Mouse (Mus musculus) hindbrain, embryonic 15.5 days (tissue): ENCODE results near the gene Srsf4. TPM values are rescaled to one million over a fixed set of nuclear protein-coding genes. Genes with fewer than 3 reads are reported as not detected.
A peak's percentile ranks its signal among the peaks of the same experiment; 100 is the strongest.

ENCODE experiments used
- ATAC-seq: fragments of 200-750 bp; cut with Nextera tagmentation; 2 replicates; pipeline ENCODE4 v1.8.0; 2017; ENCODE audit warnings: low read depth, moderate number of reproducible peaks, moderate TSS enrichment; ENCODE audit not compliant: low FRiP score
- H3K27ac ChIP-seq: fragments of 300-500 bp; sonication (generic); replicated peaks from 2 replicates; pipeline ENCODE4 v1.5.1; 2015; ENCODE audit warnings: mild to moderate bottlenecking, inconsistent platforms
- H3K27me3 ChIP-seq: fragments of 300-500 bp; sonication (generic); 2 replicates; pipeline ENCODE4 v1.6.1; 2015; ENCODE audit warnings: control low read depth, inconsistent platforms
- H3K36me3 ChIP-seq: fragments of 300-500 bp; sonication (generic); 2 replicates; pipeline ENCODE4 v1.6.1; 2015; ENCODE audit warnings: control low read depth, inconsistent platforms
- H3K4me1 ChIP-seq: fragments of 300-500 bp; sonication (generic); replicated peaks from 2 replicates; pipeline ENCODE4 v1.6.1; 2015; ENCODE audit warnings: control low read depth, inconsistent platforms
- H3K4me2 ChIP-seq: fragments of 300-500 bp; sonication (generic); 2 replicates; pipeline ENCODE4 v1.6.1; 2015; ENCODE audit warnings: moderate library complexity, mild to moderate bottlenecking, inconsistent platforms
- H3K4me3 ChIP-seq: fragments of 300-500 bp; sonication (generic); 2 replicates; pipeline ENCODE4 v1.5.1; 2015; ENCODE audit warnings: mild to moderate bottlenecking, inconsistent platforms
- H3K9ac ChIP-seq: fragments of 300-500 bp; sonication (generic); 2 replicates; pipeline ENCODE4 v1.6.1; 2015; ENCODE audit warnings: inconsistent platforms
- H3K9me3 ChIP-seq: fragments of 300-500 bp; sonication (generic); 2 replicates; pipeline ENCODE4 v1.6.1; 2016; ENCODE audit warnings: control low read depth, inconsistent platforms
- WGBS: fragments of 180-500 bp; shearing (Covaris S2); methylation state at CpG from one replicate; pipeline ENCODE4 v1.1.7; 2015; 5-methylcytosine and 5-hydroxymethylcytosine counted together
- polyA plus RNA-seq: library from polyadenylated mRNA; unstranded; fragments of >200 nt; fragmentation: Nextera tagmentation; extraction: Ambion mirVana; gene quantifications from 2 replicates; pipeline ENCODE4 v1.2.1, GENCODE M21; 2015

The Srsf4 gene
- polyA plus RNA-seq, 1 experiment from 2014 or later = 103 TPM

DNA sequence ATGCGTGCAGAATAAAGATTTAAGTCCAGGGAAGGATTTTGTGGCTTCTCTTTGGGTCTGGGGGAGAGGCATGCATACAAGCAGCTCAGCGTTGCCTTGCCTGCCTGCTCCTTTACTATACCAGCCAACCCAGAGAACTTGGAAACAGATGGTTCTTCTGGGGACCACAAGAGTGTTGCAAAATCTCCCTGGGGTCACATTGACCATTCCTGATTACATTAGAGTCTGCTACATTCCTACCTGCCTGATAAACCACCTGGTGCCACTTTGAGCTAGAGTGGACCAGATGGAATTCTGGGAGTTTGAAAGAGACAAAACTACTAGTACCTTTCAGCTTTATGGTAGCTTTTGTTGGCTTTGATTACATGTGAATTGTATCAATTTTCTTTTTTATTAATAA lies 3.4 kb downstream of the Srsf4 start:
- Histone ChIP-seq H3K9ac (no peak overlapping the region), H3K27ac (0 out of 2 replicates have a peak overlapping the region, but pooled peaks have one; percentile 14), H3K27me3 (no peaks in the 10 kb centered on the region), H3K36me3 (no peaks in the 10 kb centered on the region), H3K4me1 (peaks cover 66% of the 10 kb centered on the region), H3K4me2 (peak overlapping the region; percentile 95), H3K4me3 (peak overlapping the region; percentile 1; the same call in 1 of the 2 replicates), H3K9me3 (no peaks in the 10 kb centered on the region)
- no peak for ATAC-seq
- WGBS = 55% methylated on average over 2 of the region's 2 CpGs

DNA sequence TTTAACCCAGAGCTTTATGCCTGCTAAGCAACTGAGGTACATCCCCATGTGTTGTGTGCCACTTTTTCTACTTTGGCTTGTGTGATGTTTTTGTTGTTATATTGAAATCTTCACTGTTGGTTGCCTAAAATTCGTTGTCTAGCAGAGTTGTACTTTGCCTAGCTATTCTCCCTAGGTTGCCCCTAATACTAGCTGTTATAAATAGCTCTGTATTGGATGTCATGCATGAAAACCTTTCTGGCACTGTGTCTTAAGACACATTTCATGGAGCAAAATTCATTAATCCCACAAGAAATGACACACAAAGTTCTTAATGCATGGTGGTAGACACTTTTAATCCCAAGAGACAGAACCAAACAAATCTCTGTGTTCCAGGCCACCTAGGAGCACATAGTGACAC lies 6.3 kb downstream of the Srsf4 start:
- H3K9me3 ChIP-seq = no peaks in the 10 kb centered on the region
- no peak overlapping the region for H3K27ac ChIP-seq
- no peak for ATAC-seq
- no peaks in the 10 kb centered on the region for H3K36me3 ChIP-seq
- no peak overlapping the region for H3K4me3 ChIP-seq
- H3K4me2 ChIP-seq = no peak overlapping the region
- no peaks in the 10 kb centered on the region for H3K27me3 ChIP-seq
- H3K9ac ChIP-seq = no peak overlapping the region
- H3K4me1 ChIP-seq = peaks cover 67% of the 10 kb centered on the region
- 68% methylated on average over 1 of the region's 1 CpGs for WGBS

DNA sequence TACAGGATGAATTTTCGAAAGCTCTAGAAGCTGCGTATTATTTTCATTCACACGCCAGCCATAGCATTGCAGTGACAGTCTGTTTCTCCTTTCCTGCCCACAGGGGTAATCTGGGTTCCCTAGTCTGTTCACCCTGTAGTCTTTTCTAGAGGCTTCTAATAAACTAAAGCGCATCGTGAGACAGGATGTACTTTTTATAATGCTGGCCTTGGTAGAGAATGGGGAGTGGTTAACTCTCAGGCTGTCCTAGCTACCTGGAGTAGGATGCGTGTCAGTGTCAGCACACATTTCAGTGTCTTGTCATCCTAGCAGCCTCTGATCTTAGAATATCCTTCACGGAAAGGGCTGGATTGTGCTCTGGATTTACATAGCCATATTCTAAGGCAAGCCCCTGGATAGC lies 7.9 kb downstream of the Srsf4 start:
- 0 out of 2 replicates have a peak, but pooled peaks cover 5% of the 10 kb centered on the region for H3K36me3 ChIP-seq
- 89% methylated on average over 7 of the region's 7 CpGs for WGBS
- H3K4me2 ChIP-seq = no peak overlapping the region
- H3K27me3 ChIP-seq = no peaks in the 10 kb centered on the region
- no peak overlapping the region for H3K4me3 ChIP-seq
- H3K9me3 ChIP-seq = no peaks in the 10 kb centered on the region
- H3K9ac ChIP-seq = no peak overlapping the region
- ATAC-seq = no peak
- peaks cover 51% of the 10 kb centered on the region for H3K4me1 ChIP-seq
- H3K27ac ChIP-seq = no peak overlapping the region

DNA sequence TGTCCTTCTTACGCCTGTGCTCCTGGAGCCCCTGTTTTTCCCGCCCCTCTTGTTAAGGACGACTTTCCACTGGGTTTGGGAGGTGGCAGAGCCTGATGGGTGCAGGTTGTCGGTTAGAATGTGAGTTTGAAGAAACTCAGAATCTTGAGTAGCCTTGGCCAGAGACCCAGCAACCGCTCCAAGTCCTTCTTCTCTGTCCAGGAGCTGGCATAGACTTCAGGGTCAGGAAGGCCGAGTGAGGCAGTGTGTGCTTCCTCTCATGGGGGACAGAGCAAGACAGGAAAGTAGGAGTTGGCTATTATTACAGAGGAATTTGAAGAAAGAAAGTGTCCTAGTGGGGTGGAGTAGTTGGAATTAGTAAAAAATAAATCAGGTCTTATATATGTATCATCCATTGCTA lies 10.2 kb downstream of the Srsf4 start:
- 80% methylated on average over 6 of the region's 6 CpGs for WGBS

GRCm38 (mm10) chr4:131885376-131885775 lies 12.0 kb downstream of the Srsf4 start:
- H3K4me3 ChIP-seq = no peak overlapping the region

More for the DNA sequence above, 10.2 kb downstream of the Srsf4 start:
- no peaks in the 10 kb centered on the region for H3K27me3 ChIP-seq
- no peak overlapping the region for H3K9ac ChIP-seq
- no peak overlapping the region for H3K4me2 ChIP-seq
- no peak overlapping the region for H3K27ac ChIP-seq
- no peaks in the 10 kb centered on the region for H3K9me3 ChIP-seq
- ATAC-seq = no peak
- H3K36me3 ChIP-seq = 0 out of 2 replicates have a peak, but pooled peaks cover 8% of the 10 kb centered on the region
- H3K4me1 ChIP-seq = peaks cover 32% of the 10 kb centered on the region
- H3K4me3 ChIP-seq = no peak overlapping the region

DNA sequence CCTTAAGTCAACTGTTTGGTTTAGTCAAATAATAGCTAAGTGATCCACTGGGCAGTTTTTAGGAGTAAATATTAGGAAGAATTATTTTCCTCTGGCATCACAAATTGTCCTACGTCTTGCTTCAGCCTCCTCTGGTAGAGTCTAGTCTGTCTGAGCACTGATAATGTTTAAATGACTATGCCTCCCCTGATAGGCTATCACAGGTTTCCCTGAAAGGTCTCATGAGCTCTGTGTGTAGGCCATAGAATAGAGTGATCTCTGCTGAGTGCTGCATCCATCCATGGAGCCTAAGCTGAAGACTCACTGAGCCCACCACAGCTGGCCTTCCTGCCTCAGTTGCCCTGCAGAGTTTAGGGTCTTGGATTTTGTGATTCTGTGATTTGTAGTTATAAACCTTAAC lies 15.1 kb downstream of the Srsf4 start:
- Histone ChIP-seq H3K4me3 (no peak overlapping the region), H3K36me3 (peaks cover 25% of the 10 kb centered on the region), H3K9me3 (no peaks in the 10 kb centered on the region), H3K9ac (no peak overlapping the region), H3K4me2 (no peak overlapping the region), H3K4me1 (peaks cover 7% of the 10 kb centered on the region; the same call in 1 of the 2 replicates), H3K27ac (no peak overlapping the region), H3K27me3 (no peaks in the 10 kb centered on the region)
- 73% methylated on average over 1 of the region's 1 CpGs for WGBS
- ATAC-seq = no peak

More at GRCm38 (mm10) chr4:131885376-131885775, 12.0 kb downstream of the Srsf4 start:
- Histone ChIP-seq H3K9ac (no peak overlapping the region), H3K27me3 (no peaks in the 10 kb centered on the region), H3K4me1 (peaks cover 21% of the 10 kb centered on the region), H3K36me3 (0 out of 2 replicates have a peak, but pooled peaks cover 8% of the 10 kb centered on the region), H3K27ac (no peak overlapping the region), H3K9me3 (no peaks in the 10 kb centered on the region), H3K4me2 (no peak overlapping the region)
- no peak for ATAC-seq
- WGBS = 81% methylated on average over 6 of the region's 6 CpGs

- no peak for ATAC-seq
- H3K4me3 ChIP-seq = no peak overlapping the region
- H3K4me1 ChIP-seq = no peaks in the 10 kb centered on the region
- no peak overlapping the region for H3K27ac ChIP-seq
- no peak overlapping the region for H3K4me2 ChIP-seq
- no peaks in the 10 kb centered on the region for H3K27me3 ChIP-seq
- WGBS = 91% methylated on average over 3 of the region's 3 CpGs
- H3K9ac ChIP-seq = no peak overlapping the region
- H3K36me3 ChIP-seq = peaks cover 37% of the 10 kb centered on the region
- H3K9me3 ChIP-seq = no peaks in the 10 kb centered on the region
These were observed 17.3 kb downstream of the Srsf4 start for GRCm38 (mm10) chr4:131890692-131891091.

DNA sequence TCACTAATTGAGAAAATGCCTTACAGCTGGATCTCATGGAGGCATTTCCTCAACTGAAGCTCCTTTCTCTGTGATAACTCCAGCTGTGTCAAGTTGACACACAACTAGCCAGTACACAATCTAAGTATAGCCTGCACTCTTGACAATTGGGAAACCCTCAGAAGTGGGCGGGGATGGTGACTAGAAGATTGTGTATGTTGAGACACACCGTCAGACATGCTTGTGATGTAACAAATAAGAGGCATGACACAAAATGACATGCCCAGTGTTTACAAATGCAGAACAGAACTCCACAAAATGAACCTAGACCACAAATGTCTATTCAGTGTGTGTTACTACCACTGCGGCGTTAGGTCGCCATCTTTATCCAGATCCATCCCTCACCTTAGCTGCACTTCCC lies 23.7 kb downstream of the Srsf4 start:
- no peaks in the 10 kb centered on the region for H3K9me3 ChIP-seq
- H3K36me3 ChIP-seq = peaks cover 78% of the 10 kb centered on the region
- 94% methylated on average over 5 of the region's 5 CpGs for WGBS
- no peak for ATAC-seq
- no peak overlapping the region for H3K9ac ChIP-seq
- no peaks in the 10 kb centered on the region for H3K4me1 ChIP-seq
- H3K4me3 ChIP-seq = no peak overlapping the region
- no peaks in the 10 kb centered on the region for H3K27me3 ChIP-seq
- no peak overlapping the region for H3K27ac ChIP-seq
- no peak overlapping the region for H3K4me2 ChIP-seq

- Histone ChIP-seq H3K27me3 (no peaks in the 10 kb centered on the region), H3K4me3 (no peak overlapping the region), H3K9me3 (no peaks in the 10 kb centered on the region), H3K4me1 (no peaks in the 10 kb centered on the region), H3K9ac (no peak overlapping the region), H3K4me2 (no peak overlapping the region), H3K27ac (no peak overlapping the region), H3K36me3 (peaks cover 78% of the 10 kb centered on the region)
- 94% methylated on average over 8 of the region's 8 CpGs for WGBS
- no peak for ATAC-seq
These were observed 24.4 kb downstream of the Srsf4 start for GRCm38 (mm10) chr4:131897787-131898186.

GRCm38 (mm10) chr4:131898503-131899179 lies 25.2 kb downstream of the Srsf4 start:
- H3K4me3 ChIP-seq = no peak overlapping the region
- no peak for ATAC-seq
- H3K4me2 ChIP-seq = no peak overlapping the region
- H3K4me1 ChIP-seq = no peaks in the 10 kb centered on the region
- no peaks in the 10 kb centered on the region for H3K9me3 ChIP-seq
- peaks cover 70% of the 10 kb centered on the region for H3K36me3 ChIP-seq
- 81% methylated on average over 12 of the region's 12 CpGs for WGBS
- H3K27me3 ChIP-seq = no peaks in the 10 kb centered on the region
- no peak overlapping the region for H3K9ac ChIP-seq
- no peak overlapping the region for H3K27ac ChIP-seq

- Histone ChIP-seq H3K4me3 (no peak overlapping the region), H3K9ac (no peak overlapping the region), H3K9me3 (no peaks in the 10 kb centered on the region), H3K36me3 (peaks cover 65% of the 10 kb centered on the region), H3K4me2 (no peak overlapping the region), H3K27me3 (no peaks in the 10 kb centered on the region), H3K27ac (no peak overlapping the region), H3K4me1 (no peaks in the 10 kb centered on the region)
- ATAC-seq = no peak
- WGBS = 81% methylated on average over 6 of the region's 6 CpGs
These were observed 25.8 kb downstream of the Srsf4 start for GRCm38 (mm10) chr4:131899180-131899554.

- Histone ChIP-seq H3K4me1 (no peaks in the 10 kb centered on the region), H3K36me3 (peaks cover 57% of the 10 kb centered on the region), H3K4me2 (no peak overlapping the region), H3K9me3 (no peaks in the 10 kb centered on the region), H3K27ac (no peak overlapping the region), H3K9ac (no peak overlapping the region), H3K27me3 (no peaks in the 10 kb centered on the region), H3K4me3 (no peak overlapping the region)
- ATAC-seq = no peak
- WGBS = 91% methylated on average over 15 of the region's 15 CpGs
These were observed 27.7 kb downstream of the Srsf4 start for GRCm38 (mm10) chr4:131901090-131901489.

DNA sequence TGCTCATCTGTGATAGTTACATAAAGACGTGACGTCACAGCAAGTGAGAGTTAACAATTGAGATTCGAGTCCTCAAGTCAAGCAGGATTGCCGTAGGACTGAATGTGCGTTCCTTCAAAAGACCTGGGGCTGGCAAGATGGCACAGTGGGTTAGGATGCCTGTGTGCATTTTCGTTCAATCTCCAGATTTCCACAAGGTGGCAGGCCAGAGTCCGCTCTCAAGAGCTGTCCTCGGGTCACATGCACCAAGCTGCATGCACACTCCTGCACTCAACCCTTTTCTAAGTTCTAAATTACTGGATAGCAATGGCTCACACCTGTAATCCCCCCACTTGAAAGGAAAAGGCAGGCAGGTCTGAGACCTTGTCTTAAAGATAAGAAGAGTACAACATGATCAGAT lies 31.1 kb downstream of the Srsf4 start:
- H3K9me3 ChIP-seq = no peaks in the 10 kb centered on the region
- H3K9ac ChIP-seq = no peak overlapping the region
- ATAC-seq = 0 out of 2 replicates have a peak, but pooled peaks have one; percentile 12
- no peaks in the 10 kb centered on the region for H3K4me1 ChIP-seq
- H3K27ac ChIP-seq = no peak overlapping the region
- no peak overlapping the region for H3K4me3 ChIP-seq
- 63% methylated on average over 8 of the region's 8 CpGs for WGBS
- no peaks in the 10 kb centered on the region for H3K27me3 ChIP-seq
- no peak overlapping the region for H3K4me2 ChIP-seq
- H3K36me3 ChIP-seq = peaks cover 36% of the 10 kb centered on the region
